Mouse (Mus musculus) cortical plate, adult 2 months (tissue): ENCODE results near the gene Pde9a.

Experiments
- CTCF ChIP-seq: fragments of 200-500 bp; IDR thresholded peaks from 2 replicates; pipeline ENCODE4 v1.5.1; 2011; ENCODE audit warnings: mild to moderate bottlenecking, control low read depth, low read length; ENCODE audit not compliant: insufficient read depth; ENCODE audit errors: extremely low read depth
- POLR2A ChIP-seq: fragments of 200-500 bp; IDR thresholded peaks from 2 replicates; pipeline ENCODE4 v1.6.1; 2011; ENCODE audit warnings: mild to moderate bottlenecking, low read length, control low read depth; ENCODE audit not compliant: insufficient read depth; ENCODE audit errors: extremely low read depth

- TF ChIP-seq CTCF (no peak), POLR2A (no peak)
Measured at GRCm38 (mm10) chr17:31424798-31425197, 38.8 kb downstream of the Pde9a start.
